Mouse (Mus musculus) stomach, postnatal 0 days (tissue): ENCODE results near the gene Adgrf4. TPM values are rescaled to one million over a fixed set of nuclear protein-coding genes. Genes with fewer than 3 reads are reported as not detected.

ENCODE experiments used
- ATAC-seq: fragments of 200-750 bp; cut with Nextera tagmentation; 2 replicates; pipeline ENCODE4 v1.8.0; 2017; ENCODE audit not compliant: low FRiP score, low TSS enrichment
- DNase-seq: peaks from one replicate; pipeline ENCODE4 v3.0.0-alpha.2; 2016; ENCODE audit warnings: low spot score
- H3K27ac ChIP-seq: fragments of 300-500 bp; sonication (generic); replicated peaks from 2 replicates; pipeline ENCODE4 v1.5.1; 2014; ENCODE audit warnings: mild to moderate bottlenecking, control low read depth
- H3K27me3 ChIP-seq: fragments of 300-500 bp; sonication (generic); 2 replicates; pipeline ENCODE4 v1.6.1; 2014; ENCODE audit warnings: low read length; ENCODE audit not compliant: control insufficient read depth, insufficient read depth
- H3K36me3 ChIP-seq: fragments of 300-500 bp; sonication (generic); 2 replicates; pipeline ENCODE4 v1.6.1; 2014; ENCODE audit warnings: low read length, mixed read lengths; ENCODE audit not compliant: control insufficient read depth, insufficient read depth
- H3K4me1 ChIP-seq: fragments of 300-500 bp; sonication (generic); replicated peaks from 2 replicates; pipeline ENCODE4 v1.6.1; 2014; ENCODE audit warnings: antibody characterized with exemption; ENCODE audit not compliant: control insufficient read depth, insufficient read depth
- H3K4me2 ChIP-seq: fragments of 300-500 bp; sonication (generic); replicated peaks from 2 replicates; pipeline ENCODE4 v1.6.1; 2014; ENCODE audit warnings: low read depth, mild to moderate bottlenecking, control low read depth, moderate library complexity
- H3K4me3 ChIP-seq: fragments of 300-500 bp; sonication (generic); 2 replicates; pipeline ENCODE4 v1.5.1; 2014; ENCODE audit warnings: low read depth, low read length, control low read depth
- H3K9ac ChIP-seq: fragments of 300-500 bp; sonication (generic); 2 replicates; pipeline ENCODE4 v1.6.1; 2014; ENCODE audit warnings: mild to moderate bottlenecking, low read length, control low read depth, mixed read lengths
- H3K9me3 ChIP-seq: fragments of 300-500 bp; sonication (generic); 2 replicates; pipeline ENCODE4 v1.6.1; 2016; ENCODE audit warnings: low read length; ENCODE audit not compliant: control insufficient read depth
- CTCF ChIP-seq: IDR thresholded peaks from 2 replicates; pipeline ENCODE4 v1.5.1; 2016; ENCODE audit warnings: antibody characterized with exemption, low read depth, mild to moderate bottlenecking, moderate library complexity
- EP300 ChIP-seq: optimal IDR thresholded peaks from 2 replicates; pipeline ENCODE3; 2016; ENCODE audit warnings: antibody characterized with exemption
- WGBS: fragments of 180-500 bp; shearing (Covaris S2); extraction: QIAGEN DNeasy Blood & Tissue Kit; methylation state at CpG from one replicate; pipeline ENCODE4 v1.1.7; 2014; 5-methylcytosine and 5-hydroxymethylcytosine counted together
- polyA plus RNA-seq: library from polyadenylated mRNA; unstranded; fragments of >200 nt; fragmentation: Nextera tagmentation; extraction: Ambion mirVana; gene quantifications from 2 replicates; pipeline ENCODE4 v1.2.1, GENCODE M21; 2015

Adgrf4 gene
- polyA plus RNA-seq, 1 experiment from 2014 or later = 15.2 TPM

DNA sequence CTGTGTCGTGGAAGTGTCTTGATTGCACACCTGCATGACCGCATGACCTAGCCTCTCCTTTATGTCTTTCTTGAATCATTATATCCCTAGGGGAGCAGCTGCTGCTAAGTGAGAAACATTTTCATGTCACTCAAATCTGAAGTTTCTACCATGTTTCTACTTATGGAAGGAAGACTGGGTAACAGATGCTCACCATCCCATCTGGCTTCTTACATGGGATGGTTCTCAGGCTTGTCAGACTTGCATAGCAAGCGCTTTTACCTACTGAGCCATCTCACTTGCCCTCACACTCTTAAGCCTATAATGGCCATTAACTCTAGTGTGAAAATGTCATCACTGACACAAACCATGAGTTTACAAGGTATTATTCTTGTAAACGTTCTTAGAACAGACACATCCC lies 13.5 kb upstream of the Adgrf4 start:
- no peak overlapping the region for H3K4me2 ChIP-seq

GRCm38 (mm10) chr17:42702198-42702597 lies 10.1 kb upstream of the Adgrf4 start:
- H3K27me3 ChIP-seq = no peaks in the 10 kb centered on the region
- H3K27ac ChIP-seq = no peak overlapping the region
- no peaks in the 10 kb centered on the region for H3K36me3 ChIP-seq
- ATAC-seq = no peak
- no peak for DNase-seq
- no peaks in the 10 kb centered on the region for H3K9me3 ChIP-seq
- no peak overlapping the region for H3K4me2 ChIP-seq
- no peak overlapping the region for H3K4me3 ChIP-seq
- TF ChIP-seq EP300 = no peak
- no peak for TF ChIP-seq CTCF
- WGBS = 86% methylated on average over 9 of the region's 9 CpGs
- H3K4me1 ChIP-seq = no peaks in the 10 kb centered on the region
- no peak overlapping the region for H3K9ac ChIP-seq

More for the DNA sequence above, 13.5 kb upstream of the Adgrf4 start:
- 69% methylated on average over 4 of the region's 4 CpGs for WGBS
- DNase-seq (no peak), ATAC-seq (no peak)
- H3K27me3 ChIP-seq = no peaks in the 10 kb centered on the region
- no peak overlapping the region for H3K4me3 ChIP-seq
- H3K4me1 ChIP-seq = no peaks in the 10 kb centered on the region
- H3K27ac ChIP-seq = no peak overlapping the region
- no peaks in the 10 kb centered on the region for H3K36me3 ChIP-seq
- TF ChIP-seq CTCF (no peak), EP300 (no peak)
- H3K9me3 ChIP-seq = no peaks in the 10 kb centered on the region
- H3K9ac ChIP-seq = no peak overlapping the region

- no peak for ATAC-seq
- H3K4me1 ChIP-seq = no peaks in the 10 kb centered on the region
- no peaks in the 10 kb centered on the region for H3K9me3 ChIP-seq
- DNase-seq = no peak
- WGBS = 89% methylated on average over 4 of the region's 4 CpGs
- H3K27me3 ChIP-seq = no peaks in the 10 kb centered on the region
- H3K27ac ChIP-seq = no peak overlapping the region
- TF ChIP-seq CTCF (no peak), EP300 (no peak)
- no peak overlapping the region for H3K9ac ChIP-seq
- no peak overlapping the region for H3K4me2 ChIP-seq
- H3K36me3 ChIP-seq = no peaks in the 10 kb centered on the region
- no peak overlapping the region for H3K4me3 ChIP-seq
Measured at GRCm38 (mm10) chr17:42694730-42695129, 2.6 kb upstream of the Adgrf4 start.

GRCm38 (mm10) chr17:42690531-42690930 lies 1.6 kb downstream of the Adgrf4 start:
- H3K4me3 ChIP-seq = no peak overlapping the region
- no peaks in the 10 kb centered on the region for H3K9me3 ChIP-seq
- H3K9ac ChIP-seq = no peak overlapping the region
- no peak overlapping the region for H3K4me2 ChIP-seq
- 0 out of 2 replicates have a peak overlapping the region, but pooled peaks have one; percentile 35 for H3K27ac ChIP-seq
- no peaks in the 10 kb centered on the region for H3K36me3 ChIP-seq
- no peaks in the 10 kb centered on the region for H3K4me1 ChIP-seq
- TF ChIP-seq EP300 (no peak), CTCF (no peak)
- ATAC-seq (0 out of 2 replicates have a peak, but pooled peaks have one; percentile 26), DNase-seq (no peak)
- H3K27me3 ChIP-seq = no peaks in the 10 kb centered on the region
- WGBS = 64% methylated on average over 8 of the region's 8 CpGs

- H3K36me3 ChIP-seq = no peaks in the 10 kb centered on the region
- 21% methylated on average over 14 of the region's 14 CpGs for WGBS
- no peak overlapping the region for H3K4me2 ChIP-seq
- ATAC-seq = no peak; the same call in 1 of the 2 replicates
- H3K27ac ChIP-seq = no peak overlapping the region
- peak; percentile 62 for DNase-seq
- no peaks in the 10 kb centered on the region for H3K27me3 ChIP-seq
- no peaks in the 10 kb centered on the region for H3K9me3 ChIP-seq
- H3K9ac ChIP-seq = no peak overlapping the region
- H3K4me3 ChIP-seq = no peak overlapping the region
- TF ChIP-seq EP300 = no peak
- peak; percentile 94 for TF ChIP-seq CTCF
- H3K4me1 ChIP-seq = no peaks in the 10 kb centered on the region
Measured at GRCm38 (mm10) chr17:42658634-42659422, 33.3 kb downstream of the Adgrf4 start.

GRCm38 (mm10) chr17:42643416-42643815 lies 48.7 kb downstream of the Adgrf4 start:
- WGBS = 70% methylated on average over 3 of the region's 3 CpGs
- H3K36me3 ChIP-seq = no peaks in the 10 kb centered on the region
- H3K9me3 ChIP-seq = no peaks in the 10 kb centered on the region
- H3K4me3 ChIP-seq = no peak overlapping the region
- H3K27ac ChIP-seq = no peak overlapping the region
- H3K4me1 ChIP-seq = no peaks in the 10 kb centered on the region
- H3K27me3 ChIP-seq = no peaks in the 10 kb centered on the region
- H3K4me2 ChIP-seq = no peak overlapping the region
- no peak for DNase-seq
- H3K9ac ChIP-seq = no peak overlapping the region
- TF ChIP-seq CTCF = no peak
- TF ChIP-seq EP300 = no peak
- ATAC-seq = no peak
